Mouse (Mus musculus): Measurements from ENCODE around the gene Wnt6. TPM values are rescaled to one million over a fixed set of nuclear protein-coding genes. Genes with fewer than 3 reads are reported as not detected.

The Wnt6 gene
- polyA plus RNA-seq, 1 experiment from 2014 or later: 4.5 TPM

GRCm38 (mm10) chr1:74752833-74753232 lies 18.9 kb upstream of the Wnt6 start:
- Histone ChIP-seq H3K9ac (no peak overlapping the region), H3K27ac (no peak overlapping the region), H3K4me2 (no peak overlapping the region), H3K9me3 (no peaks in the 10 kb centered on the region), H3K4me1 (peaks cover 5% of the 10 kb centered on the region; the same call in 1 of the 2 replicates), H3K36me3 (replicated peaks) (no peaks in the 10 kb centered on the region), H3K27me3 (peaks cover 22% of the 10 kb centered on the region), H3K4me3 (replicated peaks) (no peak overlapping the region)
- no peak for ATAC-seq (ENCODE audit: low FRiP score)
- 97% methylated on average over 3 of the region's 3 CpGs for WGBS

- no peak overlapping the region for H3K4me3 ChIP-seq (replicated peaks)
These were observed 18.3 kb upstream of the Wnt6 start for GRCm38 (mm10) chr1:74753266-74753974.

GRCm38 (mm10) chr1:74754175-74754785 lies 17.4 kb upstream of the Wnt6 start:
- Histone ChIP-seq H3K27ac (no peak overlapping the region), H3K27me3 (peaks cover 19% of the 10 kb centered on the region), H3K9ac (no peak overlapping the region), H3K4me2 (no peak overlapping the region), H3K4me1 (no peaks in the 10 kb centered on the region), H3K9me3 (no peaks in the 10 kb centered on the region), H3K4me3 (replicated peaks) (no peak overlapping the region), H3K36me3 (replicated peaks) (no peaks in the 10 kb centered on the region)
- 72% methylated on average over 5 of the region's 5 CpGs for WGBS
- no peak for ATAC-seq (ENCODE audit: low FRiP score)

More at GRCm38 (mm10) chr1:74753266-74753974, 18.3 kb upstream of the Wnt6 start:
- H3K4me1 ChIP-seq: peaks cover 3% of the 10 kb centered on the region; the same call in 1 of the 2 replicates
- no peak for ATAC-seq (ENCODE audit: low FRiP score)
- H3K4me2 ChIP-seq: no peak overlapping the region
- no peak overlapping the region for H3K9ac ChIP-seq
- H3K27ac ChIP-seq: no peak overlapping the region
- 90% methylated on average over 8 of the region's 8 CpGs for WGBS
- no peaks in the 10 kb centered on the region for H3K36me3 ChIP-seq (replicated peaks)
- H3K27me3 ChIP-seq: peaks cover 20% of the 10 kb centered on the region
- no peaks in the 10 kb centered on the region for H3K9me3 ChIP-seq

- Histone ChIP-seq H3K9me3 (no peaks in the 10 kb centered on the region), H3K9ac (no peak overlapping the region), H3K4me2 (no peak overlapping the region), H3K36me3 (replicated peaks) (no peaks in the 10 kb centered on the region), H3K27ac (no peak overlapping the region), H3K4me3 (replicated peaks) (no peak overlapping the region), H3K4me1 (no peaks in the 10 kb centered on the region), H3K27me3 (peaks cover 43% of the 10 kb centered on the region)
- no peak for ATAC-seq (ENCODE audit: low FRiP score)
- 26% methylated on average over 4 of the region's 4 CpGs for WGBS
These were observed 11.9 kb upstream of the Wnt6 start for GRCm38 (mm10) chr1:74759773-74760172.

GRCm38 (mm10) chr1:74763081-74763480 lies 8.6 kb upstream of the Wnt6 start:
- no peak for ATAC-seq (ENCODE audit: low FRiP score)
- Histone ChIP-seq H3K9me3 (no peaks in the 10 kb centered on the region), H3K36me3 (replicated peaks) (no peaks in the 10 kb centered on the region), H3K4me1 (no peaks in the 10 kb centered on the region), H3K27me3 (peaks cover 67% of the 10 kb centered on the region), H3K27ac (no peak overlapping the region), H3K4me3 (replicated peaks) (no peak overlapping the region), H3K4me2 (no peak overlapping the region), H3K9ac (no peak overlapping the region)
- WGBS: 4% methylated on average over 6 of the region's 6 CpGs

GRCm38 (mm10) chr1:74770727-74771466 lies 795 bp upstream of the Wnt6 start:
- peak overlapping the region; percentile 51 for H3K4me3 ChIP-seq (replicated peaks)
- peaks cover 34% of the 10 kb centered on the region for H3K4me1 ChIP-seq
- WGBS: under 1% methylated on average over 35 of the region's 35 CpGs
- H3K9me3 ChIP-seq: no peaks in the 10 kb centered on the region
- H3K27ac ChIP-seq: no peak overlapping the region
- no peaks in the 10 kb centered on the region for H3K36me3 ChIP-seq (replicated peaks)
- peak overlapping the region; percentile 55; the same call in 1 of the 2 replicates for H3K9ac ChIP-seq
- H3K27me3 ChIP-seq: peaks cover 99% of the 10 kb centered on the region
- ATAC-seq (ENCODE audit: low FRiP score): no peak
- peak overlapping the region; percentile 90 for H3K4me2 ChIP-seq

GRCm38 (mm10) chr1:74771467-74771844 lies 236 bp upstream of the Wnt6 start:
- H3K27me3 ChIP-seq: peaks cover 100% of the 10 kb centered on the region
- H3K4me3 ChIP-seq (replicated peaks): peak overlapping the region; percentile 51
- peaks cover 34% of the 10 kb centered on the region for H3K4me1 ChIP-seq
- peak overlapping the region; percentile 90 for H3K4me2 ChIP-seq
- ATAC-seq (ENCODE audit: low FRiP score): no peak
- under 1% methylated on average over 26 of the region's 26 CpGs for WGBS
- no peaks in the 10 kb centered on the region for H3K36me3 ChIP-seq (replicated peaks)
- H3K9me3 ChIP-seq: no peaks in the 10 kb centered on the region
- no peak overlapping the region for H3K27ac ChIP-seq
- peak overlapping the region; percentile 55 for H3K9ac ChIP-seq

GRCm38 (mm10) chr1:74771931-74772620 lies 384 bp downstream of the Wnt6 start:
- Histone ChIP-seq H3K9ac (peak overlapping the region; percentile 55), H3K4me1 (peaks cover 34% of the 10 kb centered on the region), H3K9me3 (no peaks in the 10 kb centered on the region), H3K27ac (no peak overlapping the region), H3K4me2 (peak overlapping the region; percentile 90), H3K27me3 (peaks cover 100% of the 10 kb centered on the region), H3K4me3 (replicated peaks) (peak overlapping the region; percentile 51), H3K36me3 (replicated peaks) (no peaks in the 10 kb centered on the region)
- WGBS: under 1% methylated on average over 44 of the region's 51 CpGs
- no peak for ATAC-seq (ENCODE audit: low FRiP score)

GRCm38 (mm10) chr1:74773136-74773535 lies 1.4 kb downstream of the Wnt6 start:
- Histone ChIP-seq H3K4me3 (replicated peaks) (peak overlapping the region; percentile 13; the same call in 1 of the 2 replicates), H3K4me1 (peaks cover 34% of the 10 kb centered on the region), H3K4me2 (peak overlapping the region; percentile 90), H3K36me3 (replicated peaks) (no peaks in the 10 kb centered on the region), H3K27ac (no peak overlapping the region), H3K9me3 (no peaks in the 10 kb centered on the region), H3K9ac (no peak overlapping the region), H3K27me3 (peaks cover 99% of the 10 kb centered on the region)
- ATAC-seq (ENCODE audit: low FRiP score): peak; percentile 82
- WGBS: under 1% methylated on average over 15 of the region's 15 CpGs

GRCm38 (mm10) chr1:74774062-74774461 lies 2.4 kb downstream of the Wnt6 start:
- WGBS: 11% methylated on average over 7 of the region's 7 CpGs
- ATAC-seq (ENCODE audit: low FRiP score): no peak
- H3K4me3 ChIP-seq (replicated peaks): no peak overlapping the region
- H3K27me3 ChIP-seq: peaks cover 99% of the 10 kb centered on the region
- H3K27ac ChIP-seq: no peak overlapping the region
- H3K9me3 ChIP-seq: no peaks in the 10 kb centered on the region
- H3K36me3 ChIP-seq (replicated peaks): no peaks in the 10 kb centered on the region
- H3K9ac ChIP-seq: no peak overlapping the region
- no peak overlapping the region for H3K4me2 ChIP-seq
- peaks cover 34% of the 10 kb centered on the region for H3K4me1 ChIP-seq

- no peak for ATAC-seq (ENCODE audit: low FRiP score)
- Histone ChIP-seq H3K36me3 (replicated peaks) (no peaks in the 10 kb centered on the region), H3K4me2 (no peak overlapping the region), H3K9ac (no peak overlapping the region), H3K9me3 (no peaks in the 10 kb centered on the region), H3K4me3 (replicated peaks) (no peak overlapping the region), H3K27ac (no peak overlapping the region), H3K4me1 (peaks cover 26% of the 10 kb centered on the region), H3K27me3 (peaks cover 95% of the 10 kb centered on the region)
- 4% methylated on average over 5 of the region's 5 CpGs for WGBS
These were observed 4.1 kb downstream of the Wnt6 start for GRCm38 (mm10) chr1:74775816-74776215.

- no peak for ATAC-seq (ENCODE audit: low FRiP score)
- WGBS: 22% methylated on average over 3 of the region's 3 CpGs
- no peak overlapping the region for H3K9ac ChIP-seq
- no peak overlapping the region for H3K4me2 ChIP-seq
- no peak overlapping the region for H3K27ac ChIP-seq
- H3K27me3 ChIP-seq: peaks cover 95% of the 10 kb centered on the region
- H3K4me1 ChIP-seq: peaks cover 7% of the 10 kb centered on the region
- H3K36me3 ChIP-seq (replicated peaks): no peaks in the 10 kb centered on the region
- H3K4me3 ChIP-seq (replicated peaks): no peak overlapping the region
- H3K9me3 ChIP-seq: no peaks in the 10 kb centered on the region
These were observed 7.3 kb downstream of the Wnt6 start for GRCm38 (mm10) chr1:74778934-74779486.
